Mouse (Mus musculus) heart, postnatal 0 days (tissue): ENCODE data around the gene Gm12216.

Experiments
- CTCF ChIP-seq: IDR thresholded peaks from 2 replicates; pipeline ENCODE4 v1.5.1; 2016; ENCODE audit warnings: antibody characterized with exemption, control low read depth, low read depth
- EP300 ChIP-seq: IDR thresholded peaks from 2 replicates; pipeline ENCODE4 v1.6.1; 2016; ENCODE audit warnings: antibody characterized with exemption, low read depth

DNA sequence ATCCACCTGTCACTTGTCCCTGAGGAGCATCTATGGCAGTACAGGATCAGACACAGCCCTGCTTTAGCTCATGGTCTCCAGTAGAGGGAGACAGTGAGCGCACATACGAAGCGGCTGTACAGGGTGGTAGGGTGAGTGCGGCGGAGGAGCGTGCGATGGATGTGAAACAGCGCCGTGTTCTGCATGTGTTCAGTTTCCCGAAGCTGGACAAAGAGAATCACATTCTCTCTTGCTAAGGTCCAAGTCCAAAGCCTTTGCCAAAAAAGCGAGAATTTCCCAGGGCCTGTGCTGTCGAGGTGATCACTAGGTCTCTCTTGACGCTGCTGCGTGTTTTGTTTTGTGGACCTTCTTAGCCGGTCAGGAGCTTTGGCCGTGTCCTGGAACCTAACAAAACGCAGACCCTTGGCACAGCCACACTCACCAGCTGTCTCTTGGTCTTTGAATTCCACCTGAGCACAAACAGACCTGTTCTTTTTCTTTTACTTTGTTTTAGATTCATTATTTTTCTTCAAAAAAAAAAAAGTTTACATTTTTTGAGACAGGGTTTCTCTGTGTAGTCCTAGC is 123.3 kb downstream of the Gm12216 start:
- TF ChIP-seq CTCF (peak; percentile 89), EP300 (no peak)
